Mouse (Mus musculus): ENCODE measurements around the gene Amer2. TPM values are rescaled to one million over a fixed set of nuclear protein-coding genes. Genes with fewer than 3 reads are reported as not detected.

Gene Amer2
- polyA plus RNA-seq, 1 experiment from 2014 or later: 1.7 TPM

DNA sequence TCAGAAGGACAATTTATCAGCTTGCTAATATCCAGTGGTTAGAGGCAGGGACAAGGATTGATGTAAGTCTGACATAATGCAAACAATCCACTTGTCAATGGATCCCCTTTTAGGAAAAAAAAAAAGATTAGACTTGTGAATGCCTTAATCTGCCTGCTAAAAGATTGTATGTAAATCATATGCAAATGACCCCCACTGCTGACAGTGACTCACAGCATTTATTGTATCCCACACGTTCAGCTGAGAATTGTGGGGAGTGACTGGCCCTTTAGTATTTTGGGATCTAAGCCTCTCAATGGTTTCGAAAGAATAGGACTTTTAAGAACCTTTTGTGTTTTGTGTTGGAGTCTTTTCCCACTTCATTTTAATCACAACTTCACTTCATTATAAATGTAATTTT is 30.2 kb downstream of the Amer2 start:
- Histone ChIP-seq H3K27me3 (ENCODE audit: insufficient read depth, poor library complexity, severe bottlenecking) (no peaks in the 10 kb centered on the region), H3K36me3 (no peaks in the 10 kb centered on the region), H3K4me3 (no peak overlapping the region), H3K9me3 (no peaks in the 10 kb centered on the region), H3K4me1 (no peaks in the 10 kb centered on the region), H3K27ac (no peak overlapping the region)
- DNase-seq (ENCODE audit: low spot score): no peak
- WGBS: 80% methylated on average over 2 of the region's 2 CpGs

DNA sequence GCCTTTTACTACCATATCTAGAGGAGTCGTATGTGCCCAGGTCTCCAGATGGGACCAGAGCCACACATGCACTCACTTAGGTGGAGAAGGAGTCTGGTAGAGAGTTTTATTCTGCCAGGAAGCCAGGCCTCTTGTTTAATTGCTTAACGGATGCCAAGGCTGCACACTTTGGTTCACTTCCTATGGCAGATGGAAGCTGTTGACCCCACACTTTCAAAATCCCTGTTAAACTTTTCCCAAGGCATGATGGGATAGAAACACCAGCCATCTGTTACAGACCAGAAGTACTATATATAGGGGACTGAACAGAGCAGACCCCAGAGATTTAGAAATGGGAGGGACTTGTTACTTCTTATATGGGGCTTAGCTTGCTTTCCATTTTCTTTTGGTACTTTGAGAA is 32.8 kb downstream of the Amer2 start:
- Histone ChIP-seq H3K4me3 (no peak overlapping the region), H3K4me1 (peaks cover 12% of the 10 kb centered on the region), H3K27me3 (ENCODE audit: insufficient read depth, poor library complexity, severe bottlenecking) (no peaks in the 10 kb centered on the region), H3K36me3 (no peaks in the 10 kb centered on the region), H3K9me3 (no peaks in the 10 kb centered on the region), H3K27ac (no peak overlapping the region)
- DNase-seq (ENCODE audit: low spot score): no peak
- WGBS: 80% methylated on average over 2 of the region's 2 CpGs

DNA sequence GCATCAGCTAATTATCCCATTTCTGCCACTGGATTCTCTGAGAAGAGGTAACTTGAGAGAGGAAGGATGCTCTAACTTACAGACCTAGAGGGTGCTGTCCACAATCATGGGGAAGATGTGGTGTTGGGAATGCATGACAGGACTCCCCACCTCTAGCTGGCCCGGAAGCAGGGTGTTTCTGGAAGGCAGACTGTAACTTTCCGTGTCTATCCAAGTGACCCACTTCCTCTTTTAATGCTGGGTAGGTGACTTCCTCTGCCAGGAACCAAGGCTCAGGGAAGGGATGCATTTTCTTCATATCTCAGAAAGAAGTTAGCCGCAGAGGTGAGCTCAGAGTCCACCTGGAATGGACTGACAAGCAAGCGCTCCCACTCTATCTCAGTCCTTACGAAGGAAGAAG is 33.5 kb downstream of the Amer2 start:
- no peaks in the 10 kb centered on the region for H3K36me3 ChIP-seq
- DNase-seq (ENCODE audit: low spot score): no peak
- H3K27me3 ChIP-seq (ENCODE audit: insufficient read depth, poor library complexity, severe bottlenecking): no peaks in the 10 kb centered on the region
- peaks cover 12% of the 10 kb centered on the region for H3K4me1 ChIP-seq
- H3K4me3 ChIP-seq: no peak overlapping the region
- H3K9me3 ChIP-seq: no peaks in the 10 kb centered on the region
- WGBS: 79% methylated on average over 5 of the region's 5 CpGs
- no peak overlapping the region for H3K27ac ChIP-seq

DNA sequence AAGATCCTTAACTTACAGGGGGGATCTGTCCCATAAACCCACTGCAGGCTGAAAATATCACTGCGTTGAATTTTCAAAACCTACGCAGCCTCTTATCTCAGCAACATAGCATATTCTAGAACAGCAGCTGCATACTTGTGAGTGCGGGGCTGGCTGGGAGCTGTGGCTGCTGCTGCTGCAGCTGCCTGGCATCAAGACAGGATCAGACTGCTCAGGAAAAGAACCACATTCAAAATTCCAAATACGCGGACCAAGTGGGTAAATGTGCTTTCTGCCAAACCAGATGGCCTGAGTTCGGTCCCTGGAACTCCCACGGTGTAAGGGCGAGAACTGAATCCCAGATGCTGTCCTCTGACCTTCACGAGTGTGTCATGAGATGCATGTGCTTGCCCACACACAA is 34.3 kb downstream of the Amer2 start:
- H3K36me3 ChIP-seq: no peaks in the 10 kb centered on the region
- no peaks in the 10 kb centered on the region for H3K9me3 ChIP-seq
- H3K4me3 ChIP-seq: no peak overlapping the region
- no peak for DNase-seq (ENCODE audit: low spot score)
- WGBS: 80% methylated on average over 9 of the region's 9 CpGs
- H3K27me3 ChIP-seq (ENCODE audit: insufficient read depth, poor library complexity, severe bottlenecking): no peaks in the 10 kb centered on the region
- H3K27ac ChIP-seq: no peak overlapping the region
- peaks cover 12% of the 10 kb centered on the region for H3K4me1 ChIP-seq

DNA sequence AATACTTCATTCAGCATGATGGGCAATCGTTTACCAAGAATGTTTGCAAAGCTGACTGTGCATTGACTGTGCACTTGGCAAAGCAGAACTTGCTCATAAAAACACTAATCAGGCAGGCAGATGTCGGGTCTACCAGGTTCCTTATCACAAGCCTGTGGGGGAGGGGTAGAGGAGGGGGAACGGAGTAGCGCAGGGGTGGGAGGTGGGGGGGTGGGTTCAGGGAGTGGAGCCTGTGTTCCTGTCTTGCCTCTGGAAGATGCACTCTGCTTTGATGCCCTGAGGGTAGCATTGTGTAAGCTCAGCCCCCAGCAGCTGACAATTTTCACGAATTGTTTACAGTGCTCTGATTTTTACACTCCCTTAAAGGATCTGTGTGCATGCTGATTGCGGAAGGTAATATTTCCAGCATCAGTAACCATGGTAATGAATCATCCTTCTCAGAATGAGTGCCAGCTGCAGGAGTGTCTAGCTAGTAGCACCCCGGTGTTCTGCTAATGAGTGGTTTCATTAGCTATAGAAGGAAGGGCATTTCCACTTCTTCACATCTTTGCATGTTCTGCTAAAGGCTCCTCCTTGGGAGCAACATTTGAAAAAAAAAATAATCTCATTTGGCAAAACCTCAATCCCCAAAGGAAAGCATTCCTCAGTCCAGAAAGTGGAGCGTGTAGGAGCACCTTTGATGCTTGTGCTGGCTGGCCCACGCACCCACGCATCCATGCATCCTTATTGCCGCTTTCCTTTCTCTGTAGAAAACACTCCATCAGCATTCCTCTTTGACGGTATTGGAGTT is 36.8 kb downstream of the Amer2 start:
- 42% methylated on average over 12 of the region's 12 CpGs for WGBS
- DNase-seq (ENCODE audit: low spot score): no peak

DNA sequence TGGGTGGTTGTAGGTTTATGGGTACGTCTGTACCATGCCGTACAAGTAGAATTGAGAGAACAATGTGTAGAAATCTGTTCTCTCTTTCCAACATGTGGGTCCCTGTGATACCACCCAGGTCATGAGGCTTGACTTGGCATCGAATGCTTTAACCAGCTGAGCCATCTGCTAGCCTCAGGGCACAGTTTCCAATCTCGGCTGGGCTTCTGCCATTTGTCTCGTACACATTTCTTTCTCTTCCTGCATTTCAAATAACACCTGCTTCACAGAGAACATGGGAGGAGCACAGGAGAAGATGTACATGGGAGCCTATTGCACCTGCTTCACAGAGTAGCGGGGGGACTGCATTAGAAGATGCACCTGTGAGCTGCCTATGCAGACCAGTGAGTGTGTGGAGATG is 38.2 kb downstream of the Amer2 start:
- 85% methylated on average over 6 of the region's 6 CpGs for WGBS
- H3K9me3 ChIP-seq: no peaks in the 10 kb centered on the region

More for the DNA sequence above, 36.8 kb downstream of the Amer2 start:
- H3K4me1 ChIP-seq: peaks cover 12% of the 10 kb centered on the region
- peak overlapping the region; percentile 29; the same call in 1 of the 2 replicates for H3K27ac ChIP-seq
- H3K36me3 ChIP-seq: no peaks in the 10 kb centered on the region
- no peak overlapping the region; the same call in 1 of the 2 replicates for H3K4me3 ChIP-seq
- no peaks in the 10 kb centered on the region for H3K9me3 ChIP-seq
- H3K27me3 ChIP-seq (ENCODE audit: insufficient read depth, poor library complexity, severe bottlenecking): no peaks in the 10 kb centered on the region

DNA sequence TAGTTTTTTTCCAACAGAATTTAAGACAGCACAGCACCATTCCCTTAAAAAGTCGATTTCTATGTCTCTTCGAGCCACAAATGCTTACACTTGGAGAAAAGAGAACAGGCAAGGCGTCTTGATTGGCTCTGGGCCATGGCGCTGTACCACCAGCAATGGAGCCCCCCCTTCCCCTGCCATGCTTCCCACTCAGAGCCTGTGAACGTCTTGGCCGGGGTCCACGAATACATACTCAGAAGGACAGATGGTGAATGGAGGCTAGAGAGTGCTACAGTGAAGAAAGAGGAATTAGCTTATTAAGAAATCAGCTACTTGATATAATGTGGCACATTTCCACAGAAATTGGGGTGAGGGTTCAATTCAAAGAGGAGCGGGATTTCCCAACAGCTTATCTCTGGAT is 41.6 kb downstream of the Amer2 start:
- H3K4me3 ChIP-seq: no peak overlapping the region
- H3K4me1 ChIP-seq: peaks cover 6% of the 10 kb centered on the region
- H3K36me3 ChIP-seq: no peaks in the 10 kb centered on the region
- H3K27me3 ChIP-seq (ENCODE audit: insufficient read depth, poor library complexity, severe bottlenecking): no peaks in the 10 kb centered on the region
- H3K27ac ChIP-seq: no peak overlapping the region
- no peaks in the 10 kb centered on the region for H3K9me3 ChIP-seq
- DNase-seq (ENCODE audit: low spot score): no peak
- 86% methylated on average over 8 of the region's 8 CpGs for WGBS

More for the DNA sequence above, 38.2 kb downstream of the Amer2 start:
- no peaks in the 10 kb centered on the region for H3K27me3 ChIP-seq (ENCODE audit: insufficient read depth, poor library complexity, severe bottlenecking)
- peaks cover 12% of the 10 kb centered on the region for H3K4me1 ChIP-seq
- H3K36me3 ChIP-seq: no peaks in the 10 kb centered on the region
- H3K27ac ChIP-seq: no peak overlapping the region
- H3K4me3 ChIP-seq: no peak overlapping the region
- DNase-seq (ENCODE audit: low spot score): no peak

DNA sequence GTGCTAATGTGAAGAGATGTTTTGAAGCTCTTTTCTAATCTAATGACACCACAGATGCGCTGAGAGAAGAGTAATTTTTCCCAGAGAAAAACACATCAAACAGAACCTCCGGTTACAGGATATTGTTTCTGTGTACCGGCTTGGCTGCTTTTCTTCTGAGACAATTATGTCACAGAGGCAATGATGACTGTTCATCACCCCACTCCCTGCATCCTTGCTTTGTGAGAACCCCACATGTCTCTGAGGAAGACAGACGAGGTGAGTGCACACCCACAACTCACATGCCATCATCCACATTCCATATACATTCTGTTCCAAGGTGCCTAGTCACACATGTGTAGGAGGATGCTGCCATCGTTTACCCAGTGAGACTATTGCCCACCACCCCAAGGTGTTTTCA is 44.9 kb downstream of the Amer2 start:
- Histone ChIP-seq H3K4me3 (no peak overlapping the region), H3K36me3 (no peaks in the 10 kb centered on the region), H3K27me3 (ENCODE audit: insufficient read depth, poor library complexity, severe bottlenecking) (0 out of 2 replicates have a peak, but pooled peaks cover 3% of the 10 kb centered on the region), H3K9me3 (no peaks in the 10 kb centered on the region), H3K4me1 (no peaks in the 10 kb centered on the region), H3K27ac (no peak overlapping the region)
- no peak for DNase-seq (ENCODE audit: low spot score)
- 81% methylated on average over 5 of the region's 5 CpGs for WGBS

DNA sequence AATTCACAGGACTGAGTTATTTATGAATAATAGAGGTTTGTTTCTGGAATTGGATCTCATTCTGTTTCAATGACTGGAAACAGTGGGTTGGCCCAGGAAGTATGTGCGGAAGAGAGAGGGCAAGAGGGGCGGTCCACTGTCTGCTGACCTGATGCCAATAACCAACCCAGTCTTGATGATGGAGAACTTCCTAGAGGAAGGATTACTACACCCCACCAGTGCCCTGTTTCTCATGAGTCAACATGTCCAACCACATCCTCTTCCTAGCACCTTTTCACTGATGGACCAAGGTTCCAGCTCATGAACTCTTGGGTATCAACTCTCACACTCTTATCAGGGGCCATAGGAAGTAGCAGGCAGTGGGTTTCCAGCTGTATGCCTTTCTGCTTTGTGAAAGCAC is 49.9 kb downstream of the Amer2 start:
- no peak for DNase-seq (ENCODE audit: low spot score)
- Histone ChIP-seq H3K27me3 (ENCODE audit: insufficient read depth, poor library complexity, severe bottlenecking) (0 out of 2 replicates have a peak, but pooled peaks cover 3% of the 10 kb centered on the region), H3K27ac (no peak overlapping the region), H3K36me3 (no peaks in the 10 kb centered on the region), H3K4me3 (no peak overlapping the region), H3K4me1 (peaks cover 14% of the 10 kb centered on the region), H3K9me3 (no peaks in the 10 kb centered on the region)
- WGBS: 81% methylated on average over 2 of the region's 2 CpGs

DNA sequence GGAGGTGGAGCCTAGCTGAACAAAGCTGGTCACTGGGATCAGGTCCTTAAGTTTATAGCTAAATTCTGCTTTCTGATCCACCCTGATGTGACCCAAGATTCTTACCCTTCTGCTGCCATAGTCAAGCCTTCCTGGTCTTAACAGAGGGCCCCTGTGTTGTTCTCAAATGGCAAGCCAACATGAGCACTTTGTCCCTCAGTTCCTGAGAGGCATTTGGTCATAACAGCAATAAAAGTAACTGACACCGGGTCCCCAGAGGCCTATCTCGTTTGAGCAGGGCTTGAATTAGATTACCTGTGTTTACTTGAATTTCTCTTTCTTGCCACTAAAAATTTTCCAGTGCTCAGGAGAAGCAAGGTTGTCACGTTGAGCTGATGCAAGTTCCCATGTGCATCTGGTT is 51.1 kb downstream of the Amer2 start:
- no peak overlapping the region for H3K4me3 ChIP-seq
- H3K4me1 ChIP-seq: peaks cover 22% of the 10 kb centered on the region
- 62% methylated on average over 3 of the region's 3 CpGs for WGBS
- DNase-seq (ENCODE audit: low spot score): no peak
- 0 out of 2 replicates have a peak, but pooled peaks cover 3% of the 10 kb centered on the region for H3K27me3 ChIP-seq (ENCODE audit: insufficient read depth, poor library complexity, severe bottlenecking)
- no peaks in the 10 kb centered on the region for H3K36me3 ChIP-seq
- no peak overlapping the region for H3K27ac ChIP-seq
- H3K9me3 ChIP-seq: no peaks in the 10 kb centered on the region

DNA sequence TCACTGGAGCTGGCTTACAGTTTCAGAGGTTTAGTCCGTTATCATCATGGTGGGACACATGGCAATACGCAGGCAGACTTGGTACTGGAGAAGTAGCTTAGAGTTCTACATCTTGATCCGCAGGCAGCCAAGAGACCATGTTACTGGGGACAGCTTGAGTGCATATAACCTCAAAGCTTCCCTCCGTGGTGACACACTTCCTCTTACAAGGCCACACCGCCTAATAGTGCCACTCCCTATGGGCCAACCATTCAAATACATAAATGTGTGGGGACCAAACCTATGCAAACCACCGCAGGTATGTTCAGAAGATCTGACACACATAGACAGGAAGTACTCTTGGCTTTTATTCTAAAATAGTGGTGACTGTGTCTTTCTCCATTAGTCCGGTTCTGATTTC is 52.5 kb downstream of the Amer2 start:
- no peak for DNase-seq (ENCODE audit: low spot score)
- no peaks in the 10 kb centered on the region for H3K36me3 ChIP-seq
- peaks cover 31% of the 10 kb centered on the region for H3K4me1 ChIP-seq
- no peak overlapping the region for H3K4me3 ChIP-seq
- H3K9me3 ChIP-seq: no peaks in the 10 kb centered on the region
- 0 out of 2 replicates have a peak, but pooled peaks cover 3% of the 10 kb centered on the region for H3K27me3 ChIP-seq (ENCODE audit: insufficient read depth, poor library complexity, severe bottlenecking)
- 89% methylated on average over 7 of the region's 7 CpGs for WGBS
- no peak overlapping the region for H3K27ac ChIP-seq

DNA sequence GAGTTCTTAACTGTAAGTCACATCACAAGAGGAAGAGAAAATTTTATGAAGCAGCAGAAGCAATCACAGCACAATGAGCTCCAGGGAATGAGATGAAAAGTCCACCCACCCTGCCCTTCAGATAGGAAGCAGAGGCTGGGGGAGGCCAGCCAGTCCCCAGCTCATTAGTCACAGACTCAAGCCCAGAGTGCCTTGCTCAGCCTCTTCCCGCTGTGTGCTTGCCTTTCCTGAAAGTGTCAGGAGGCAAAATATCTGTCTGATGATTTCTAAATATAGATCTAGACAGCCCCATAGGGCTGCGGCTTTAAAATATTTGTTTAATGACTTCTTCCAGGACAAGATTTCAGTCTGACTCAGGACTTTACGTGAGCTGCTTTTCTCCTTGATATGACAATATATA is 54.8 kb downstream of the Amer2 start:
- Histone ChIP-seq H3K36me3 (no peaks in the 10 kb centered on the region), H3K4me1 (peaks cover 31% of the 10 kb centered on the region), H3K27me3 (ENCODE audit: insufficient read depth, poor library complexity, severe bottlenecking) (no peaks in the 10 kb centered on the region), H3K27ac (peak overlapping the region; percentile 49), H3K4me3 (no peak overlapping the region), H3K9me3 (no peaks in the 10 kb centered on the region)
- 30% methylated on average over 3 of the region's 3 CpGs for WGBS
- DNase-seq (ENCODE audit: low spot score): no peak

DNA sequence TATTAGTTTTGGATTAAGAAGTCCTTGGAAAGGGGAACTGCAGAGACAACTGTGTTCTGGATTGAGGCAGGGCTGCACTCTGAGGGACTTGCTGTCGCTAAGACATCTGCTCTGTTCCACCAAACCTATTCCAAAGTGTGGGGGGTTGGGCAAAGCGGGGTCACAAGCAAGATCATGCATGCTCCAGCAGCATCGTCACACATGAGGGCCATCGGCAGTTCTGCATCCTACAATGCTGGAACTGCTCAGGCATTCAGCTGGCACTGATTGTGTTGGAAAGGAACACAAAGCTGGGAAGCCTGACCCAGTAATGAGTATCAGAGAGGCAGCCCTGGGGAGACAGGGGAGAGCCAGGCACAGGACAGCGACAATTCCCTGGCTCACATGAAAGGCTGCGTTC is 56.5 kb downstream of the Amer2 start:
- Histone ChIP-seq H3K27ac (no peak overlapping the region), H3K4me1 (peaks cover 31% of the 10 kb centered on the region), H3K36me3 (no peaks in the 10 kb centered on the region), H3K9me3 (no peaks in the 10 kb centered on the region), H3K27me3 (ENCODE audit: insufficient read depth, poor library complexity, severe bottlenecking) (no peaks in the 10 kb centered on the region), H3K4me3 (no peak overlapping the region)
- 65% methylated on average over 6 of the region's 6 CpGs for WGBS
- DNase-seq (ENCODE audit: low spot score): no peak

DNA sequence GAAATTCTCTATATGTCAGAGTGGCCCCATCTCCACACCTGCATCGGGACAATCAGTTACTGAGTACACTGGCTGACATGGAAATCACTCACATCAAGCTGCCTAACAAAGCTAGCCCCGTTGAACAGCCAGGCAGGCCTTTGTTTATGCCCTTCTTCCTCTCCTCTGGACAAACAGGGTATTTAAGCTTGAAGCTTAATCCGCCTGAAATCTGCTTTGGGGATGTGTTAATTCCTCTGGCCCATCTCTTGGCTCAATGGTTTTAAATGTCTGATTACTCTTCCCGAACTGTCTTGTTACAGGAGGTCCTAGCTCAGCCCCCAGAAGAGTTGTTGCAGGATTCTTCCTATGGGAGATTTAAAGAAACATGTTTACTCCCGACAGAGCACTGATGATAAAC is 58.5 kb downstream of the Amer2 start:
- Histone ChIP-seq H3K4me1 (peaks cover 31% of the 10 kb centered on the region), H3K27me3 (ENCODE audit: insufficient read depth, poor library complexity, severe bottlenecking) (no peaks in the 10 kb centered on the region), H3K9me3 (no peaks in the 10 kb centered on the region), H3K36me3 (no peaks in the 10 kb centered on the region), H3K27ac (no peak overlapping the region), H3K4me3 (no peak overlapping the region)
- no peak for DNase-seq (ENCODE audit: low spot score)
- 71% methylated on average over 5 of the region's 5 CpGs for WGBS

All from heart, embryonic 10.5 days (tissue).